In the genomic region with DNA sequence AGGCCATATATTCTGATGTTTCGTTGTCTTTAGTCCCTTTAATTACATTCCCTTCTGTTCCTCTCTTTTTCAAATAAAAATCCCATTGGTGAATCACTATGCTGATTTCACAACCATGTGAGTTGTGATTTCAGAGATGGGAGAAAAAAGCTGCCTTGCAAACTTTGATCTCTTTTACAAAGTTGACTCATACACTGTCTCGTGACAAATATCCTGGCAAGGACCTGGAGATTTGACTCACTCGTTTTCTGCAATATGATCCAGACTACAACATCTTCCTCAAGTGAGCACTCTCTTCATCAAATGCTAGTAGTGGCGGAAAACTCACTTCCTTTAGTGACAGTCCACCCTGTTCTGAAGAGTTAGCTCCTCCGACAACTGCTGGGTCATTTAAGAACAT, we compare ENCODE assay signal across 15 mouse cellular contexts. TPM values are rescaled to one million over a fixed set of nuclear protein-coding genes. Genes with fewer than 3 reads are reported as not detected.
DNase-seq lines count a peak whose midpoint lies in the region; ATAC-seq and TF ChIP-seq lines count a peak whose summit lies in the region.
"Had no signal": no experiment of that assay in that cellular context is flagged by ENCODE, and none has a peak within 500 bp of the region (broad histone marks: within the 10 kb centered on the region; RNA-seq: fewer than 3 reads in every experiment).

No protein-coding gene starts in this region.

- no peaks in the 10 kb centered on the region for H3K79me2 ChIP-seq in liver, adult 2 months (ENCODE audit: control insufficient read depth, insufficient read depth, low read length)
- H3K79me2 ChIP-seq in C2C12 (ENCODE audit: control insufficient read depth, insufficient read depth): no peaks in the 10 kb centered on the region

- no peak overlapping the region for H3K4me2 ChIP-seq in liver, embryonic 12.5 days
- H3K4me2 ChIP-seq in intestine, postnatal 0 days (replicated peaks; ENCODE audit: low read depth): no peak overlapping the region
- no peak overlapping the region for H3K4me2 ChIP-seq in hindbrain, embryonic 11.5 days (replicated peaks; ENCODE audit: low read depth, low read length)
- H3K4me2 ChIP-seq: liver, embryonic 13.5 days had no signal

- H3K27ac ChIP-seq in liver, adult 2 months (replicated peaks; ENCODE audit: insufficient read depth, low read depth, low read length): peak overlapping the region; percentile 56
- H3K27ac ChIP-seq in liver, embryonic 12.5 days: no peak overlapping the region
- no peak overlapping the region; the same call in 1 of the 2 replicates for H3K27ac ChIP-seq in intestine, postnatal 0 days (ENCODE audit: low read depth, low read length)
- no peak overlapping the region for H3K27ac ChIP-seq in hindbrain, embryonic 11.5 days (ENCODE audit: low read depth, low read length)
- H3K27ac ChIP-seq: embryonic facial prominence, embryonic 10.5 days; forebrain, embryonic 10.5 days; heart, adult 2 months; liver, embryonic 13.5 days had no signal

- H3K4me3 ChIP-seq in liver, adult 2 months (ENCODE audit: insufficient read depth, low read depth, low read length): no peak overlapping the region
- no peak overlapping the region for H3K4me3 ChIP-seq in liver, embryonic 12.5 days
- H3K4me3 ChIP-seq in C2C12 (ENCODE audit: insufficient read depth, poor library complexity, severe bottlenecking): no peak overlapping the region
- no peak overlapping the region for H3K4me3 ChIP-seq in intestine, postnatal 0 days (ENCODE audit: low read depth, low read length)
- H3K4me3 ChIP-seq in hindbrain, embryonic 11.5 days (ENCODE audit: low read depth, low read length): no peak overlapping the region
- H3K4me3 ChIP-seq: embryonic facial prominence, embryonic 10.5 days; forebrain, embryonic 10.5 days; heart, adult 2 months; liver, embryonic 13.5 days had no signal

- ATAC-seq in liver, embryonic 12.5 days: no peak
- peak; percentile 56 for ATAC-seq in intestine, postnatal 0 days
- ATAC-seq in hindbrain, embryonic 11.5 days (ENCODE audit: low FRiP score): no peak

- 18% methylated on average over 5 of the region's 5 CpGs for WGBS in liver, adult 2 months
- 64% methylated on average over 5 of the region's 5 CpGs for WGBS in liver, embryonic 12.5 days (ENCODE audit: insufficient replicate concordance)
- WGBS in intestine, postnatal 0 days: 46% methylated on average over 5 of the region's 5 CpGs
- 88% methylated on average over 5 of the region's 5 CpGs for WGBS in hindbrain, embryonic 11.5 days

- no peaks in the 10 kb centered on the region for H3K79me3 ChIP-seq in C2C12 (ENCODE audit: low read depth)

- no peak for TF ChIP-seq CTCF in liver, adult 2 months (IDR thresholded peaks at IDR 0.05; ENCODE audit: low read depth, low read length)
- TF ChIP-seq CTCF in C2C12 (IDR thresholded peaks at IDR 0.05; ENCODE audit: control insufficient read depth, insufficient read depth, insufficient read length): no peak
- TF ChIP-seq CTCF in intestine, postnatal 0 days (IDR thresholded peaks at IDR 0.05; ENCODE audit: low read depth): no peak

- H3K27me3 ChIP-seq in liver, adult 2 months (ENCODE audit: control insufficient read depth, insufficient read depth, low read length): no peaks in the 10 kb centered on the region
- no peaks in the 10 kb centered on the region for H3K27me3 ChIP-seq in liver, embryonic 12.5 days (replicated peaks)
- no peaks in the 10 kb centered on the region for H3K27me3 ChIP-seq in C2C12 (ENCODE audit: control insufficient read depth, insufficient read depth, insufficient read length)
- no peaks in the 10 kb centered on the region for H3K27me3 ChIP-seq in intestine, postnatal 0 days (replicated peaks; ENCODE audit: control insufficient read depth, insufficient read depth, low read length)
- H3K27me3 ChIP-seq in hindbrain, embryonic 11.5 days (ENCODE audit: control insufficient read depth, insufficient read depth, low read length): no peaks in the 10 kb centered on the region
- H3K27me3 ChIP-seq: liver, embryonic 13.5 days had no signal

- no peak overlapping the region for H3ac ChIP-seq in C2C12 (ENCODE audit: control insufficient read depth, insufficient read length, low read depth)

- no peak for TF ChIP-seq POLR2A in liver, adult 2 months (IDR thresholded peaks at IDR 0.05; ENCODE audit: extremely low read depth, insufficient read depth, low read length)

- peaks cover 24% of the 10 kb centered on the region for H3K4me1 ChIP-seq in liver, adult 2 months (ENCODE audit: control insufficient read depth, insufficient read depth, low read length)
- peaks cover 16% of the 10 kb centered on the region for H3K4me1 ChIP-seq in liver, embryonic 12.5 days
- H3K4me1 ChIP-seq in intestine, postnatal 0 days (replicated peaks; ENCODE audit: control insufficient read depth, insufficient read depth, low read length): 0 out of 2 replicates have a peak, but pooled peaks cover 5% of the 10 kb centered on the region
- no peaks in the 10 kb centered on the region for H3K4me1 ChIP-seq in hindbrain, embryonic 11.5 days (replicated peaks; ENCODE audit: control insufficient read depth, insufficient read depth, low read length)
- H3K4me1 ChIP-seq: embryonic facial prominence, embryonic 10.5 days; forebrain, embryonic 10.5 days had no signal

- peak overlapping the region; percentile 23; the same call in 1 of the 2 replicates for H3K9ac ChIP-seq in liver, adult 2 months (ENCODE audit: low read depth, low read length)
- no peak overlapping the region for H3K9ac ChIP-seq in liver, embryonic 12.5 days
- no peak overlapping the region for H3K9ac ChIP-seq in intestine, postnatal 0 days (ENCODE audit: low read depth, low read length)
- no peak overlapping the region for H3K9ac ChIP-seq in hindbrain, embryonic 11.5 days (ENCODE audit: low read depth, low read length)
- H3K9ac ChIP-seq: liver, embryonic 13.5 days had no signal

- peaks cover 5% of the 10 kb centered on the region; the same call in 1 of the 2 replicates for H3K36me3 ChIP-seq in liver, adult 2 months (ENCODE audit: control insufficient read depth, insufficient read depth, low read length)
- H3K36me3 ChIP-seq in liver, embryonic 12.5 days: no peaks in the 10 kb centered on the region
- H3K36me3 ChIP-seq in C2C12 (ENCODE audit: control insufficient read depth, insufficient read depth): no peaks in the 10 kb centered on the region
- H3K36me3 ChIP-seq in intestine, postnatal 0 days (ENCODE audit: control insufficient read depth, insufficient read depth): no peaks in the 10 kb centered on the region
- no peaks in the 10 kb centered on the region for H3K36me3 ChIP-seq in hindbrain, embryonic 11.5 days (ENCODE audit: control insufficient read depth, insufficient read depth, low read length)
- H3K36me3 ChIP-seq: embryonic facial prominence, embryonic 10.5 days; forebrain, embryonic 10.5 days; liver, embryonic 13.5 days had no signal

- DNase-seq in liver, adult 2 months (ENCODE audit: extremely low read depth, low read depth, low spot score): peak; percentile 95
- peak; percentile 39 for DNase-seq in adrenal gland, postnatal 14 days
- DNase-seq in layer of hippocampus, postnatal 10 days (ENCODE audit: low spot score in 2 of 2): no peak
- DNase-seq in right cerebral cortex, postnatal 4 days: no peak
- no peak for DNase-seq in hindbrain, embryonic 11.5 days (ENCODE audit: low spot score)
- DNase-seq: cerebellum, adult 9-10 months; heart, adult 2 months; heart, postnatal 10 days; liver, embryonic 13.5 days; thymus, adult 2 months had no signal

- H3K9me3 ChIP-seq in liver, embryonic 12.5 days (replicated peaks): no peaks in the 10 kb centered on the region
- no peaks in the 10 kb centered on the region for H3K9me3 ChIP-seq in intestine, postnatal 0 days (ENCODE audit: control insufficient read depth)
- H3K9me3 ChIP-seq in hindbrain, embryonic 11.5 days (ENCODE audit: control insufficient read depth, low read length): no peaks in the 10 kb centered on the region
- H3K9me3 ChIP-seq: embryonic facial prominence, embryonic 10.5 days; forebrain, embryonic 10.5 days; liver, embryonic 13.5 days had no signal

TF ChIP-seq in C2C12, 6 proteins besides CTCF, POLR2A, EP300 and RAD21:
- TF ChIP-seq MAX (IDR thresholded peaks at IDR 0.05) (peak; percentile 30), MYOG (IDR thresholded peaks at IDR 0.05; ENCODE audit: control insufficient read depth, extremely low read depth, insufficient read length) (no peak), CEBPB (IDR thresholded peaks at IDR 0.05; ENCODE audit: low read depth) (peak; percentile 96), USF1 (IDR thresholded peaks at IDR 0.05; ENCODE audit: low read depth) (peak; percentile 66), FOSL1 (IDR thresholded peaks at IDR 0.05; ENCODE audit: insufficient read depth, low read length, poor library complexity, severe bottlenecking) (peak; percentile 83)

RNA-seq across cellular contexts. Expression of gene Slc17a8, which starts 21.7 kb away (rescaled TPM):
- total RNA-seq in liver, adult 2 months (2014; rRNA removed): 2.9 and 3.3 TPM in 2 replicates
- 1.1 TPM in 2 replicates for polyA plus RNA-seq in liver, adult 2 months (2012; rRNA removed)
- polyA plus RNA-seq in liver, embryonic 12.5 days (2016; fragmentation: Nextera tagmentation; extraction: Ambion mirVana): 0.02 and 0.05 TPM in 2 replicates
- 0.01 TPM for polyA plus RNA-seq in C2C12 (2012; fragmentation: generic; extraction: Trizol)
- total RNA-seq in adrenal gland, postnatal 14 days (2021): 0.85 TPM in 1 of 2 replicates, not detected in the other
- 0.03 TPM in 1 of 2 replicates, not detected in the other for polyA plus RNA-seq in intestine, postnatal 0 days (2015; fragmentation: Nextera tagmentation; extraction: Ambion mirVana)
- 1 to 10 TPM; 2.9 to 3.1 TPM for total RNA-seq in layer of hippocampus, postnatal 10 days (2021)
- 0.70 and 2.0 TPM in 2 replicates for polyA plus RNA-seq in hindbrain, embryonic 11.5 days (2014; fragmentation: Nextera tagmentation; extraction: Ambion mirVana)
- total RNA-seq: heart, adult 2 months; heart, postnatal 10 days had no signal
- polyA plus RNA-seq: heart, adult 2 months had no signal

Comparison
In these comparisons a context has a peak if more than half of its experiments do, and no peak if none do; other contexts are left out.
1. DNase-seq: peak in liver, adult 2 months (single experiment) and adrenal gland, postnatal 14 days (single experiment); none in layer of hippocampus, postnatal 10 days (0 of 2), right cerebral cortex, postnatal 4 days (single experiment) and hindbrain, embryonic 11.5 days (single experiment).